Mouse (Mus musculus) spleen, postnatal 10 days (tissue): ENCODE results near the gene Cpe.
A peak's percentile ranks its signal among the peaks of the same experiment; 100 is the strongest.

Experiments
- DNase-seq, 2 experiments: peaks; one replicate each; pipeline ENCODE4 v3.0.0; 2021 to 2022; ENCODE audit warnings: low spot score in 2 of 2

Gene Cpe

GRCm38 (mm10) chr8:64692651-64693201 lies at the start of gene Cpe:
Gene Cpe (minus strand): TSS chr8:64693054.
- peak; percentile 4 to 34 for DNase-seq

GRCm38 (mm10) chr8:64740547-64741211 lies 47.8 kb upstream of the Cpe start:
- no peak for DNase-seq

DNA sequence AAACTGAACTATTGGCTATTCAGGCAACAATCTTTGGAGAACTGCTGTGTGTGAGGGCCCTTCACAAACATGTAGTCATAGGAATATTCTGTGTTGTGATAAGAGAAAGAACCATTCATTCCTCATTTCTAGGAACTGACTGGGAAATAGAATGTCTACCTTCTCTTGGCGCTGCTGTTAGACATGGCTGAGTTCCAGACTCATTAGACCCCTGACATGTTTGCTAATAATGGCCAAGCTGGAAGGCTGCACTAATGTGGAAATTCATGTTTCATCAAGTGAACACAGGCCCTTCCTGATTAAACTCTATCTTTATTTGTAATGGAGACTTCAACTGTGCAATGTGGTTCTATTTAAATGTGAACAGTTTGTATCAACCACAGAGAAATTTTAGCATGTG lies 46.1 kb upstream of the Cpe start:
- DNase-seq: no peak

DNA sequence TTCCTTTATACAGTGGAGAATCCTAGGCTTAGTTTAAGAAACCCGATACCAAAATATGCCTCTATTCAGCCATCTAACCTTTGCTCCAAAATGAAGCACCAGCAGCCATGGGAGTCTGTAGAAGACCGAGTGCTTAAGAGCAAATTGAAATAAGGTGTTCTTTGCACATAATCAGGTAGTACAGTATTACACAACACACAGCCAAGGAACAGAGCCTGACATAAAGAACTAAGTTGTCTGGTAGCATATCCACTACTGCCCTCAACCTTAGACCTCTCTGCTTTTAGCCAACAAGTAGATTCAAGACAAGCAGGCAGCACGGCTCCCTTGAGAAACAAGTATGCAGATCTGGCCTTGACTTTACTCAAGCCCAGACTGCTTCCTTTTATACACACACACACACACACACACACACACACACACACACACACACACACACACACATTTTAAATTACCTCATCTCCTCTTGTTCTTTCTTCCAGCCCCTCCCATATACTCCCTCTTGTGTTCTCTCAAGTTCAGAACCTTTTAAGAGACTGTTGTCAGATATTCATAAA lies 44.0 kb upstream of the Cpe start:
- DNase-seq: no peak

DNA sequence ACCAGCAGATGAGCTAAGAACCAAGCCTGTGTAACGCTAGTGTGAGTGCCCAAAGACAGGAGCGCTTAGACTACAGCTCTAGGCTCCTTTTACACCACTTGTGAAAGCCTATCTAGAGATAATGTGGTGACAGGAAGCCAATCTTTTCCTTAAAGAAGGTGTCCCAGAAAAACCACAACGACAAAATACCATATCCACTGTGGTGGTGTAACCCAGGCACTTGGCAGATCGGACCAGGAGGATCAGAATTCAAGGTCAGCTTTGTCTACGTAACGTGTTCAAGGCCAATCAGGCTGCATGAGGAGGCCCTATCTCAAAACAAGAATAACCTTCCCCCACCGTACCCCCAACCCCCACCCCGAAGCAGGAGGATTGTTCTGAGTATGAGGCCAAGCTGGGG lies 42.3 kb upstream of the Cpe start:
- DNase-seq: no peak

DNA sequence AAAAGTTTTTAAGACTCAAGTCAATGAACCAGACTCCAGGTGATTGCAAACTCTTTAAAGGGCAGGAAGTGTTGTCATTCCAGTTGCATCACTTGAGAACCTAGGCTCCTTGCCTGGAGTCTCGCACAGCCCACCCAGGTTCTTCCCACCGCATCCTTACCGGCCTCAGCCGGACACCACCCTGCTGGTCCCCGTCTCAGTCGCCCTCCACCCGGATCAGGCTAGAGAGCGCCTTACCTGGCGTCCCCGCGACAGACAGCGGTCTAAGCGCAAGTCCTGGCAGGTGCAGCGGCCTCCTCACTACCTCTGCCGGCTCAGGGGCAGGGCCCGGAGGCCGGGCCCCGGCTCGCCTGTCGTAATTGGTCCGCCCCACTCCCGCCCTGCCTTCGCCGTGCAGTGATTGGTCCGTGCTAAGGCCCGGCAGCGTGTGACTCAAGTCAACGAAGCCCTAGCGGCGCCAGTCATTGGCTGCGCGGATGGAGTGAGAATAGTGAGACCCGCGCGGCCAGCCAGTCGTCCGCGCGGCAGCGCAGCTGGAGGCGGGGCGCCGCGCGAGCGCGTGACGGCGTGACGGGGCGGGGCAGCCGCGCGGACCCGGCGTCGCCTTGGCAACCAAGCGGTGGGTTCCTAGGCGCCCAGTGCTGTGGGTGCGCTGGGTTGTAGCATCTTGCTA lies 40.6 kb upstream of the Cpe start, which contains the start of gene Msmo1:
Gene Msmo1, minus strand, starts transcription at position 522 of the 673 bp plus-strand sequence.
- peak; percentile 83 to 95 for DNase-seq

DNA sequence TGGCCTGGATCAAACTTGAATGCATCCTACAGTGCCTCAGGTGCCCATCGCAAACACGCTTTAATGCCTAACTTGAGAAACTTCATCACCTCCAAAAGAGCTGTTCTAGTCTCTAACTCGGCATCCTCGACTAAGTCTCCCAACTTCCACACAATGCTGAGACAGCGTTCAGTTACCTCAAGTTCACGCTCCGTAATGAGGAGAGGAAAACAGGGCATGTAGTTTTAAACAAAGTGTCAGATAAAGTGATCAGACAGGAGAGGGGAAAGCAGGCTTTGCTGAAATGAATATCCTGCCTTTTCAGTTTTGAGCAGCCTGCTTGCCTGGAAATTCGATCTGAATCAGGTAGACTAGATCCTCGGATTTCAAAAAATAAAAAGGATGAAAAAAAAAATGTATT lies 39.7 kb upstream of the Cpe start:
- no peak for DNase-seq

- no peak for DNase-seq
These were observed 35.3 kb upstream of the Cpe start for GRCm38 (mm10) chr8:64728156-64728555.

DNA sequence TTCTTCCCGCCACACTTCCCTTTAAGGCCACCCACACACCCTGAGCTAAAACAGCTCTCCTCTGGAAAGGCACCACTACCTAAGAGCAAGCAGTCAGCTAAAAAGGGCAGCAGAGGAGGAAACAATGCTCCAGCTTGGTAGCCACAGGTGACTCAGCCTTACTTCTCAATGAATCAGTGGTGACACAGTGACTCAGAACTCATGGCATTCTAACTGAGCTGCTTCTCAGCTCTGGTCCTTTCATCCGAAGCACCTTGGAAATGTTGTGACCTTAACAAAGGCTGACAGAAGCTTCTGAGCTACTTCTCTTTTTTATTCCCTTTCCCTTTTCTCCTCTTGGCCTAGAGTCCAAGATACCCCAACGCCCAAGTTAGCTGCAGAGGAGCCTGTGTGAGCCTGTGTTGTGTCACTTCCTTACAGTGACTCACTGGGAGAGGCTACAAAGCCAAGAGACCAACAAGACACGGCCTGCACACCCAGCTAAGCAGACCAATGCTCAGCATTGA lies 33.4 kb upstream of the Cpe start:
- DNase-seq: no peak

GRCm38 (mm10) chr8:64723206-64723605 lies 30.4 kb upstream of the Cpe start:
- no peak for DNase-seq

GRCm38 (mm10) chr8:64717868-64718267 lies 25.0 kb upstream of the Cpe start:
- DNase-seq: no peak

DNA sequence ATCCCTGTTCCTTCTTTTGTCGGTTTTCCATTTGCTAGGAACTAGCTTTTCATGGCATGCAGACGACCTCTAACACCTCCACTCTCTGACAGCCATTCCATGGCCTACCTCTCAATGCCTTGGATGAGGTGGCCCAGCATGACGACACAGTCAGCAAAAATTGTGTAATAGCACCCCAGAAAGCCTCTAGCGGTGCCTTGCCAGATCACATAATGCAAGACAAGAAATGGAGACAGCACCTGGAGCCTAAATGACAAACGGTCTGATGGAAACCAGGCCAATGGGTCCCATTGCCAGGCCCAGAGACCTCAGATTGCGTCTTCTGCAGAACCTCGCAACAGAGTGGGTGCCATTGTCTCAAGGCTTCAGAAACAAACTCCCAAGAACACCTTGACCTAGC lies 19.6 kb upstream of the Cpe start:
- no peak for DNase-seq

- DNase-seq: no peak
These were observed 18.7 kb upstream of the Cpe start for GRCm38 (mm10) chr8:64711544-64711943.

DNA sequence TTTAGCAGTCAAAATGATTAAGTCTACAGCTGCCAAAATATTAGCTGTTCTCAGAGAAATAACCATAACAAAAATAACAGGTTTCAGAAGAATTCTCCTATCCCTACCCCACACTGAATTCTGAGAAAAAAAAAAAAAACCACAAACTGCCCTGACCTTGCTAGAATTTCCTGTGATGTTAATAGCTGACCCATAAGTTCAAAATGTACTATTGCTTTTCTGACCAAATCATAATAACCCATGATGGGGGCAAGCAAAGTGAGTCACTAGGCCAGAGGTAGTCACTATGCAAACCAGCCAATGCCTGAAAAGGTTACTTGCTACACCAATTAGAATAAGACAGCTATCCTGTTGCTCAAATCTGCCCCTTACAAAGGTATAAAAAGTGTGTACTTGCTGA lies 14.6 kb upstream of the Cpe start:
- DNase-seq: no peak

DNA sequence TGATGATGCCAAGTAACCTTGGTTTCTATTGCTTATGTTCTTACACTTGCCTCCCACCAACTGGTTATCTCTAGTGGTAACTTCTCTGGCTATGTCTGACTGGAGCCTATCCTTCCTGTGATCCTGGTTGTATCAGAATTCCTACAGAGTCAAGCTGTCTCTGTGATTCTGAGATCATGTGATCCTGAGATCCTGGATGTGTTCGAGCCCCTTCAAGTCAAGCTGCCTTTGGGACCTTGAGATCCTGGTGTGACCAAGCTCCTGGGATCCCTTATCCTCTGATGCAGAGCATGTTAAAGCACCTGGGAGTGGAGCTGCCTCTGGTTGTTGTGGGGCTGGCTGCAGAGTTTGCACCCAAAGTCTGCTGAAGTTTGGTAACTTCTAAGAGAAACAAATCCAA lies 10.3 kb upstream of the Cpe start:
- DNase-seq: no peak

GRCm38 (mm10) chr8:64691591-64692401 lies 1.1 kb downstream of the Cpe start:
- no peak for DNase-seq

- no peak for DNase-seq
These were observed 2.0 kb downstream of the Cpe start for GRCm38 (mm10) chr8:64690845-64691244.

DNA sequence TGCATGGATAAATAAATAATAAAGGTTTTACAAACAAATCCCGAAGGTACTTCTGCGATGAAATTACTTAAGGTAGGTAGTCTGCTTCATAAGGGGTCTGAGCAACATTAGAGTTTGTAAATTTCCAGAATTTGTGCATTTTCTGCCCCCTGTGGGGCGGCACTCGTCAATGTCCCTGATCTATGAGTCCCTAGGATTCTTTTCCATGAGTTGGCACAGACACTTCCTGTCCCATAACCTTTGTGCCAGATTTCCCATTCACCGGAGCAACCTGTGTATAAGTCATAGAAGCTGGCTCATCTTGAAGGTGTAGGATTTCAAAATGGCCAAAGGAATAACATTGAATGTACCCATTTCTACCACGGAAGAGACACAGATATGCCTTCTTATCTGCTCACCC lies 2.5 kb downstream of the Cpe start:
- no peak for DNase-seq

GRCm38 (mm10) chr8:64688741-64689140 lies 4.1 kb downstream of the Cpe start:
- no peak for DNase-seq

- DNase-seq: no peak
These were observed 4.7 kb downstream of the Cpe start for GRCm38 (mm10) chr8:64688161-64688560.

DNA sequence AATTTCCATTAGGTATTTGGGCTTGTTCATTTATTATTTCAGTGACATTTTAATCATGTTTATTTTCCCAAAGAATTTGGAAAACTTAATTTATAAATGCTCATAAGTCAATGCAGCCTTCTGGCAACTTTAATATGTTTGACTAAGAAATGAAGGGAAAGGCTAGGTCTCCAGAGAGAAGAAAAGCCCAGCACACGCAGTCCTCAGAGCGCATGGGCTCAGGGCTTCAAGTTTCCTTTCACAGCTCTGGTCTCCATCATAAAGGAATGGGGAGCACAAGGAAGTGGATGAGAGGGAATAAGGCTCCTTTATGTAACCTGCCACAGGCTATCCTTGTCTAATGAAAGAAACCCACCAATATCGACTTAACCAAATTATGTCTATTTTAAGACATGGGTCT lies 10.4 kb downstream of the Cpe start:
- no peak for DNase-seq

DNA sequence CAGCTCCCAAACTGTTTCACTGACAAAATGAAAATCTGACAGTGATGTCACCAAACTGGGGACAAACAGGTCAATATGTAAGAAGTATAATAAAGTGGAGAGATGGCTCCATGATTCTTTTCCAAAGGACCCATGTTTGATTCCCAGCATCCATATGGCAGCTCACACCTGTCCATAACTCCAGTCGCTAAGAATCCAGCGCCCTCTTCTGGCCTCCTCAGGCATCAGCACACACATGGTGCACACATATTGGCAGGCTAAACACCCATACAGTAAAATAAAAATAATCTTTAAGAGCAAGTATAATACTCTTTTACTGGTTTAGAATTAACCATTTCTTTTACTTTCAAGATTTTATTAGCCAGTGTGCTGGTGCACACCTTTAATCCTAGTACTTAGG lies 16.5 kb downstream of the Cpe start:
- DNase-seq: no peak
